Comparison of ENCODE assay signal across 8 mouse cellular contexts in the genomic region with DNA sequence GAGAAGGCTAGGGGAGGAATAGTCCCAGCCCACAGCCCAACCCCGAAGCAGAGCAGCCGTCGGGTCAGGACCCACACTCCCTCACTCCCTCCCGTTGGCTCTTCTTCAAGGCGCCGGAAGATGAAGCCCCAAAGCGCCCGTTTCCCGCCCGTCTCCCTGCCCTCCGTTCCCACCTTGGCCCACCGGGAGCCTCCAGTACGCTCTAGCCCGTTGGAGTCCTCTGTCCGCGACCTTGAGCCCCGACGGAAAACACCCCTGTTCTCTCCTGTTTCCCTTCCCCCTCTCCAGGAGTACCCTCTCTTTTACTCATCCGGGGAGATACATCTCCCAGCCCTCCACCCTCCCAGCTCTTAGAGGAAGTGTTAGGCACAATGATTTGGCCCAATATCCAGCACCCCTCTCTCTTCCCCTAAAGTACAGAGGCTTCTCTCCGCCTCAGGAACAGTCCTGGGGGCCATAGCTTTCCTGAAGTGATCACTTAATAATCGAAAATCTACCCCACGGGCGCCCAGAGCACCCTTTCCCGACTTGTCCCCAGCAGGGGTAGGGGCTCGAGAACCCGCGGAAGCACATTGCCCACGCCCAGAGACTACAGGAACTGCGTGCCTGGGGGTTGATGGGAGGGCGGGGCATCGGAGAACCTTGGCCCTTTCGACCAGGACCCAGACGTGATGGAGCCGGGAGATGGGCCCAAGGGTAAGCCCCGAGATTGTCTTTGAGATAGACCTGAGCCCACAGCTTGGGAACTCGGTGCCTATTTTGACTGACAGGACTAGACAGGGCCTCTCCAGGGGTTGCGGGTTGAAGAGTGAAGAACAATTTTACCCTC. TPM values are rescaled to one million over a fixed set of nuclear protein-coding genes. Genes with fewer than 3 reads are reported as not detected.
DNase-seq lines count a peak whose midpoint lies in the region; ATAC-seq and TF ChIP-seq lines count a peak whose summit lies in the region.

No protein-coding gene starts in this region.

- peaks cover 13% of the 10 kb centered on the region for H3K27me3 ChIP-seq in heart, adult 2 months (ENCODE audit: control insufficient read depth, insufficient read depth, low read length)
- H3K27me3 ChIP-seq in limb, embryonic 15.5 days, result peaks cover 54% of the 10 kb centered on the region

- no peaks in the 10 kb centered on the region for H3K9me3 ChIP-seq in limb, embryonic 15.5 days

- H3K4me1 ChIP-seq in heart, adult 2 months (ENCODE audit: control insufficient read depth, insufficient read depth, low read length), result peaks cover 2% of the 10 kb centered on the region
- peaks cover 38% of the 10 kb centered on the region for H3K4me1 ChIP-seq in limb, embryonic 15.5 days

- intact Hi-C loops in heart, adult 2 months (cut with DNase I), result loop anchor here (10.0 kb wide), 1 partner anchor 318 kb away; no protein-coding TSS in a partner anchor

- ATAC-seq in limb, embryonic 15.5 days (ENCODE audit: insufficient number of reproducible peaks, low FRiP score, low TSS enrichment, low read depth), result no peak

- no peak for TF ChIP-seq EP300 in heart, adult 2 months (IDR thresholded peaks at IDR 0.05; ENCODE audit: insufficient read depth, low read depth, low read length)

- H3K4me2 ChIP-seq in limb, embryonic 15.5 days, result peak overlapping the region; percentile 98

- no peak overlapping the region for H3K27ac ChIP-seq in heart, adult 2 months
- no peak overlapping the region for H3K27ac ChIP-seq in limb, embryonic 15.5 days

- no peak for TF ChIP-seq POLR2A in heart, adult 2 months (IDR thresholded peaks at IDR 0.05; ENCODE audit: insufficient read depth, low read depth, low read length)

- H3K36me3 ChIP-seq in heart, adult 2 months (ENCODE audit: control insufficient read depth, insufficient read depth, low read length), result no peaks in the 10 kb centered on the region
- peaks cover 13% of the 10 kb centered on the region for H3K36me3 ChIP-seq in limb, embryonic 15.5 days

- 2% methylated on average over 37 of the region's 37 CpGs for WGBS in heart, adult 2 months
- 4% methylated on average over 37 of the region's 37 CpGs for WGBS in limb, embryonic 15.5 days

- H3K79me2 ChIP-seq in heart, adult 2 months (replicated peaks; ENCODE audit: control insufficient read depth, insufficient read depth, low read length), result no peaks in the 10 kb centered on the region

- no peak overlapping the region for H3K9ac ChIP-seq in heart, adult 2 months (ENCODE audit: low read depth, low read length)
- no peak overlapping the region for H3K9ac ChIP-seq in limb, embryonic 15.5 days

- no peak overlapping the region for H3K4me3 ChIP-seq in heart, adult 2 months
- H3K4me3 ChIP-seq in limb, embryonic 15.5 days, result peak overlapping the region; percentile 56

- DNase-seq in heart, adult 2 months, result peak; percentile 5 to 15
- DNase-seq in heart, adult 9 months (ENCODE audit: low spot score in 2 of 2), result no peak
- DNase-seq in thymus, postnatal 4 days, result peak; percentile 38
- no peak for DNase-seq in thymus, postnatal 0 days (ENCODE audit: low spot score)
- DNase-seq in testis, postnatal 10 days (ENCODE audit: low spot score), result peak; percentile 50
- no peak for DNase-seq in retina, postnatal 1 day
- DNase-seq in gastrocnemius, postnatal 25 days, result no peak

- TF ChIP-seq CTCF in heart, adult 2 months (IDR thresholded peaks at IDR 0.05), result no peak

RNA-seq across cellular contexts. Expression of a gene that starts 4.2 kb away (rescaled TPM):
- not detected for total RNA-seq in heart, adult 2 months (2021)
- 0.14 and 0.29 TPM in 2 replicates for polyA plus RNA-seq in heart, adult 2 months (2012; rRNA removed)
- 0.09 and 0.12 TPM in 2 replicates for polyA plus RNA-seq in thymus, postnatal 0 days (2015; fragmentation: Nextera tagmentation; extraction: Ambion mirVana)
- 0.20 and 0.29 TPM in 2 replicates for polyA plus RNA-seq in limb, embryonic 15.5 days (2015; fragmentation: Nextera tagmentation; extraction: Ambion mirVana)
- not detected for total RNA-seq in gastrocnemius, postnatal 25 days (2021)

RNA-seq across cellular contexts. Expression of a gene that starts 9.3 kb away (rescaled TPM):
- total RNA-seq in heart, adult 2 months (2021), result 1 to 10 TPM; 2.5 to 2.8 TPM
- 4.1 and 5.4 TPM in 2 replicates for polyA plus RNA-seq in heart, adult 2 months (2012; rRNA removed)
- 118 and 153 TPM in 2 replicates for polyA plus RNA-seq in thymus, postnatal 0 days (2015; fragmentation: Nextera tagmentation; extraction: Ambion mirVana)
- 899 and 1,046 TPM in 2 replicates for polyA plus RNA-seq in limb, embryonic 15.5 days (2015; fragmentation: Nextera tagmentation; extraction: Ambion mirVana)
- 1 to 10 TPM; 3.3 to 3.4 TPM for total RNA-seq in gastrocnemius, postnatal 25 days (2021)

RNA-seq across cellular contexts. Expression of a gene that starts 22.7 kb away (rescaled TPM):
- total RNA-seq in heart, adult 2 months (2021), result not detected
- polyA plus RNA-seq in heart, adult 2 months (2012; rRNA removed), result not detected in 2 replicates
- polyA plus RNA-seq in thymus, postnatal 0 days (2015; fragmentation: Nextera tagmentation; extraction: Ambion mirVana), result 2.5 and 3.4 TPM in 2 replicates
- polyA plus RNA-seq in limb, embryonic 15.5 days (2015; fragmentation: Nextera tagmentation; extraction: Ambion mirVana), result 0.45 TPM in 2 replicates
- total RNA-seq in gastrocnemius, postnatal 25 days (2021), result not detected

RNA-seq across cellular contexts. Expression of a gene that starts 52.9 kb away (rescaled TPM):
- total RNA-seq in heart, adult 2 months (2021), result 10 to 100 TPM; 35.5 to 37.5 TPM
- polyA plus RNA-seq in heart, adult 2 months (2012; rRNA removed), result 102 and 118 TPM in 2 replicates
- 70.9 and 81.0 TPM in 2 replicates for polyA plus RNA-seq in thymus, postnatal 0 days (2015; fragmentation: Nextera tagmentation; extraction: Ambion mirVana)
- polyA plus RNA-seq in limb, embryonic 15.5 days (2015; fragmentation: Nextera tagmentation; extraction: Ambion mirVana), result 30.9 and 35.9 TPM in 2 replicates
- total RNA-seq in gastrocnemius, postnatal 25 days (2021), result 10 to 100 TPM; 32.3 to 34.8 TPM

Comparison
In these comparisons a context has a peak if more than half of its experiments do, and no peak if none do; other contexts are left out.
1. DNase-seq: peak in heart, adult 2 months (2 of 2), thymus, postnatal 4 days (single experiment) and testis, postnatal 10 days (single experiment); none in heart, adult 9 months (0 of 2), thymus, postnatal 0 days (single experiment), retina, postnatal 1 day (single experiment) and gastrocnemius, postnatal 25 days (single experiment).
2. RNA of a gene that starts 9.3 kb away (polyA plus RNA-seq): 899 to 1,046 TPM in limb, embryonic 15.5 days and 118 to 153 TPM in thymus, postnatal 0 days; 4.1 to 5.4 TPM in heart, adult 2 months; every median in the first group is over 10 times any median in the second.